In the genomic region with DNA sequence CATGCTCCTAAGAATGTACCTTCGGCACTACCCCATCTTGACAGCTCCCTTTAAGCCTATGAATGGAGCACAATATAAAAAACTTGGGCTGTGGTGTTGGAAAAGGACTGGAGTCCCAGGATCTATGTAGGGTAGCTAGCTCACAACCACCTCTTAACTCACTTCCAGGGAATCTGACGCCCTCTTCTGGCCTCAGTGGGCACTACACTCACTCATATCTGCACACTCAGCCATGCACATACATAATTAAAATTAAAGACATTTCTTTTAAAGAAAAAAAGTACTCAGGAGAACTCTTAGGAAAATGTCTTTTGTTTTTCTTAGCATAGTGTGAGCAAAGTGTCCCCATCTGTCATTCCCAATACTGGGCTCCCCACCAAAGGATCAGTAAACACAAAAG, we compare ENCODE assay signal across 10 mouse cellular contexts.
A peak's percentile ranks its signal among the peaks of the same experiment; 100 is the strongest.
DNase-seq lines count a peak whose midpoint lies in the region; ATAC-seq and TF ChIP-seq lines count a peak whose summit lies in the region.
"Had no signal": no experiment of that assay in that cellular context is flagged by ENCODE, and none has a peak within 500 bp of the region (broad histone marks: within the 10 kb centered on the region; RNA-seq: fewer than 3 reads in every experiment).

No protein-coding gene starts in this region.

- H3K27ac ChIP-seq in forebrain, postnatal 0 days (ENCODE audit: low read depth, low read length): no peak overlapping the region
- no peak overlapping the region for H3K27ac ChIP-seq in forebrain, embryonic 14.5 days (ENCODE audit: low read depth, low read length)
- H3K27ac ChIP-seq in bone marrow, adult 2 months (ENCODE audit: control insufficient read depth, insufficient read depth, low read depth, low read length, poor library complexity): no peak overlapping the region
- H3K27ac ChIP-seq in forebrain, embryonic 16.5 days (ENCODE audit: low read length): no peak overlapping the region
- H3K27ac ChIP-seq: embryonic facial prominence, embryonic 13.5 days; liver, embryonic 15.5 days had no signal

- no peaks in the 10 kb centered on the region for H3K27me3 ChIP-seq in forebrain, postnatal 0 days (ENCODE audit: insufficient read depth, low read length)
- H3K27me3 ChIP-seq in forebrain, embryonic 14.5 days (replicated peaks; ENCODE audit: control insufficient read depth, insufficient read depth, low read length): no peaks in the 10 kb centered on the region
- no peaks in the 10 kb centered on the region for H3K27me3 ChIP-seq in forebrain, embryonic 16.5 days (replicated peaks; ENCODE audit: control insufficient read depth, insufficient read depth, low read length)
- H3K27me3 ChIP-seq: embryonic facial prominence, embryonic 13.5 days; liver, embryonic 15.5 days had no signal

- H3K4me1 ChIP-seq in forebrain, postnatal 0 days (ENCODE audit: insufficient read depth): peaks cover 9% of the 10 kb centered on the region; the same call in 1 of the 2 replicates
- H3K4me1 ChIP-seq in forebrain, embryonic 14.5 days (ENCODE audit: control insufficient read depth, insufficient read depth, low read length): peaks cover 5% of the 10 kb centered on the region; the same call in 1 of the 2 replicates
- peaks cover 18% of the 10 kb centered on the region for H3K4me1 ChIP-seq in lung, adult 2 months (ENCODE audit: control insufficient read depth, insufficient read depth, low read length)
- peaks cover 7% of the 10 kb centered on the region for H3K4me1 ChIP-seq in bone marrow, adult 2 months (ENCODE audit: control insufficient read depth, insufficient read depth, low read length)
- H3K4me1 ChIP-seq in forebrain, embryonic 16.5 days (replicated peaks; ENCODE audit: control insufficient read depth, insufficient read depth, low read length): peaks cover 31% of the 10 kb centered on the region
- H3K4me1 ChIP-seq: liver, embryonic 15.5 days had no signal

- no peak for TF ChIP-seq POLR2A in lung, adult 2 months (IDR thresholded peaks at IDR 0.05; ENCODE audit: borderline replicate concordance, extremely low read depth, low read depth, low read length)
- TF ChIP-seq POLR2A in bone marrow, adult 2 months (IDR thresholded peaks at IDR 0.05; ENCODE audit: borderline replicate concordance, control insufficient read depth, low read depth, low read length): no peak

- H3K4me3 ChIP-seq in forebrain, postnatal 0 days (ENCODE audit: low read depth, low read length): no peak overlapping the region
- H3K4me3 ChIP-seq in forebrain, embryonic 14.5 days (ENCODE audit: low read depth, low read length): no peak overlapping the region
- H3K4me3 ChIP-seq in lung, adult 2 months (replicated peaks; ENCODE audit: extremely low read depth, low read depth, low read length): no peak overlapping the region
- H3K4me3 ChIP-seq in bone marrow, adult 2 months (replicated peaks; ENCODE audit: control insufficient read depth, low read depth, low read length): no peak overlapping the region
- H3K4me3 ChIP-seq in forebrain, embryonic 16.5 days (replicated peaks; ENCODE audit: low read length): no peak overlapping the region
- H3K4me3 ChIP-seq: embryonic facial prominence, embryonic 13.5 days; liver, embryonic 15.5 days had no signal

- no peaks in the 10 kb centered on the region for H3K9me3 ChIP-seq in forebrain, postnatal 0 days (ENCODE audit: low read length)
- H3K9me3 ChIP-seq in forebrain, embryonic 14.5 days (replicated peaks; ENCODE audit: control insufficient read depth, low read length): no peaks in the 10 kb centered on the region
- H3K9me3 ChIP-seq in forebrain, embryonic 16.5 days (ENCODE audit: control insufficient read depth, low read length): no peaks in the 10 kb centered on the region
- H3K9me3 ChIP-seq: embryonic facial prominence, embryonic 13.5 days; liver, embryonic 15.5 days had no signal

- TF ChIP-seq CTCF in forebrain, postnatal 0 days (IDR thresholded peaks at IDR 0.05; ENCODE audit: low read depth): peak; percentile 43
- peak; percentile 39 for TF ChIP-seq CTCF in lung, adult 2 months (IDR thresholded peaks at IDR 0.05; ENCODE audit: insufficient read depth, low read length)
- TF ChIP-seq CTCF in bone marrow, adult 2 months (IDR thresholded peaks at IDR 0.05; ENCODE audit: control insufficient read depth, insufficient read depth, low read length): peak; percentile 30; the same call in 1 of the 2 replicates

- H3K36me3 ChIP-seq in forebrain, postnatal 0 days (ENCODE audit: insufficient read depth): no peaks in the 10 kb centered on the region
- no peaks in the 10 kb centered on the region for H3K36me3 ChIP-seq in forebrain, embryonic 14.5 days (ENCODE audit: control insufficient read depth, insufficient read depth, low read length)
- no peaks in the 10 kb centered on the region for H3K36me3 ChIP-seq in forebrain, embryonic 16.5 days (ENCODE audit: control insufficient read depth, insufficient read depth)
- H3K36me3 ChIP-seq: embryonic facial prominence, embryonic 13.5 days; liver, embryonic 15.5 days had no signal

- no peak overlapping the region for H3K4me2 ChIP-seq in forebrain, postnatal 0 days (ENCODE audit: low read depth)
- H3K4me2 ChIP-seq in forebrain, embryonic 14.5 days (ENCODE audit: low read length): no peak overlapping the region
- no peak overlapping the region for H3K4me2 ChIP-seq in forebrain, embryonic 16.5 days (ENCODE audit: low read length)
- H3K4me2 ChIP-seq: embryonic facial prominence, embryonic 13.5 days; liver, embryonic 15.5 days had no signal

- 68% methylated on average over 2 of the region's 2 CpGs for WGBS in forebrain, postnatal 0 days
- 62% methylated on average over 2 of the region's 2 CpGs for WGBS in forebrain, embryonic 14.5 days
- 84% methylated on average over 2 of the region's 2 CpGs for WGBS in lung, adult 2 months
- WGBS in bone marrow, adult 2 months: 61% methylated on average over 2 of the region's 2 CpGs
- 73% methylated on average over 2 of the region's 2 CpGs for WGBS in forebrain, embryonic 16.5 days

- peak; percentile 26 for DNase-seq in forebrain, postnatal 0 days
- DNase-seq in forebrain, embryonic 14.5 days (ENCODE audit: low spot score): no peak
- DNase-seq in lung, adult 2 months: no peak
- no peak for DNase-seq in lung, adult 18-20 months
- peak; percentile 59 for DNase-seq in thymus, postnatal 0 days (ENCODE audit: low spot score)
- no peak for DNase-seq in cerebellum, adult 11-12 months

- no peak for ATAC-seq in forebrain, postnatal 0 days
- no peak for ATAC-seq in forebrain, embryonic 14.5 days
- ATAC-seq in forebrain, embryonic 16.5 days: no peak

- no peak overlapping the region for H3K9ac ChIP-seq in forebrain, postnatal 0 days
- no peak overlapping the region for H3K9ac ChIP-seq in forebrain, embryonic 14.5 days (ENCODE audit: low read length)
- H3K9ac ChIP-seq in forebrain, embryonic 16.5 days (replicated peaks; ENCODE audit: low read depth, low read length): no peak overlapping the region
- H3K9ac ChIP-seq: liver, embryonic 15.5 days had no signal

Comparison
In these comparisons a context has a peak if more than half of its experiments do, and no peak if none do; other contexts are left out.
1. DNase-seq: peak in forebrain, postnatal 0 days (single experiment) and thymus, postnatal 0 days (single experiment); none in forebrain, embryonic 14.5 days (single experiment), lung, adult 2 months (single experiment), lung, adult 18-20 months (0 of 2) and cerebellum, adult 11-12 months (single experiment).
2. Peak in every context shown above with its lines, with median percentiles within 50 percentile points of each other: CTCF ChIP-seq.